Mouse (Mus musculus) adrenal gland, adult 8-10 months (tissue): ENCODE measurements around the gene Ssbp3. TPM values are rescaled to one million over a fixed set of nuclear protein-coding genes. Genes with fewer than 3 reads are reported as not detected.

Experiments
- DNase-seq: peaks from one replicate; pipeline ENCODE4 v3.0.0; 2022
- total RNA-seq, 4 experiments: library from RNA; stranded (reverse); gene quantifications; 2 replicates each; pipeline ENCODE4 v1.2.4; 2022

The Ssbp3 gene
- total RNA-seq, 4 experiments from 2014 or later: 70.3 to 121 (median 101) TPM

DNA sequence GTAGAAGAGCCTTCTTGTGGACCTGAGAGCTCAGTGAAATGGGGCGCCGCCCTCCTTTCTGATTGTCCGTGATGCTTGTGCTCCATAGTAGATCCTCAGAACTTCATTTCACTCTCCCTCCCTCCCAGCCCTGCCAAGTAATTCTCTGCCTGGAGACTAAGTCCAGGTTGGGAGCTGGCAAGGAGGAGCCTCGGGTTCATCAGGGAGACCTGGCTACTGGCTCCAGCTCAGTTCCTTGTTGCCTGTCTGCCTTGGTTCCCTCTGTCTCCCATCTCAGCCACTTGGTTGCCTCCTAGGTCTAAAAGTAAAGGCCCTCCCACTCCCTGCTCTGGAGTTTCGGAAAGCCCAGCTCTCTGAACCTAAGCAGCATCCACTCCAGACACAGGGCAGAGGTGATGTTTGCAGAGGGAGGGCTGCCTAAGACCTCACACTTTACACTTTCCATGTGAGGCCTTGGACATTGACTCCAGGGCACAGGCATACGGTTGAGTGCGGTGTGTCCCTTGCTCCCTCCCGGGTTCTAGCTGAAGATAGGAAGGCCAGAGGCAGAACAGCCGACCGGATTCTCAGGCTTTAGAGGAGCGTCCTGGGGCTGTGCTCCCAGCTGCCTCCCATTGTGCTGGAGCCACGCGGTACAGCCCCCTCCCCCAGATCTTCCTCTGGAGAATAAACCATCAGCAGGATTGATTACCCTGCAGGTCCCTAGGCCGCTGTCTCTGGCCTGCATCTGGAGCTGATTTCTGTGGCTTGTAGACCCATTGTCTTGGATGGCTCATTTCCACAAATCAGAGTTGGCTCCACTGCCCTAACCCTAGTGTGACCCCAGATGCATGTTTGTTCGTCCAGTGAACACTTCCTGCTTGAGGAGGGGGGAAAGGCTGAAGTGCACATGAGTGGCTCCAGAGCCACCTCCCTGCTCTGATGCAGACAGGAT lies 75.7 kb downstream of the Ssbp3 start:
- no peak for DNase-seq

DNA sequence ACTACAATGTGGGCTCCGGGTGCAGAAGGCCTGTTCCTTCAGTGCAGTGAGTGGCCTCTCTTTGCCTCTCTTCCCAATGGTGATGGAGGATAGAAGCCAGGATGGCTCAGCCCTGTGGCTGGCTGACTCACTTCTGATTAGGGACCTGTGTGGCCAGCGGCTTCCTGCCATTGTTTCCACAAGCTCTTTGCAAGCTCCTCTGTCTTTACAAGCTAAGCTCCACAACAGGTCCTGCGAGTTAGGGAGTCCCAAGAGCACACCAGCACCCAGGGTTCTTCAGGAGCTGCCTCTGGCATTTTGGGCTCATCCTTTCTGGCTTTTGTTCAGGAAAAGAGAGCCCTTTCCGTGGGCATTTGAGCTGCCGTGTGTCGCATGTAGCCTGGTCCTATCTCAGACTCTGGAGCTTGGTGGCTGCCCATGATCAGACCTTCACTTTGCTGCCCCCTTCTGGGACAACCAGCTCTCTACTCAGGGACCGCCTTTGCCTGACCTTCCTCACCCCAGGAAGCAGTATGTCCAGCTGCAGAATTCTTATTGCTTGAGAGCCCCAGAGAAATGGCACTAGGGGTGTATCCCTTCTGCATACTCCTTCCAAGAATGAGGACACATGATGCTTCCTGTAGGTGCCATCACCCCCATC lies 77.3 kb downstream of the Ssbp3 start:
- peak; percentile 82 for DNase-seq

DNA sequence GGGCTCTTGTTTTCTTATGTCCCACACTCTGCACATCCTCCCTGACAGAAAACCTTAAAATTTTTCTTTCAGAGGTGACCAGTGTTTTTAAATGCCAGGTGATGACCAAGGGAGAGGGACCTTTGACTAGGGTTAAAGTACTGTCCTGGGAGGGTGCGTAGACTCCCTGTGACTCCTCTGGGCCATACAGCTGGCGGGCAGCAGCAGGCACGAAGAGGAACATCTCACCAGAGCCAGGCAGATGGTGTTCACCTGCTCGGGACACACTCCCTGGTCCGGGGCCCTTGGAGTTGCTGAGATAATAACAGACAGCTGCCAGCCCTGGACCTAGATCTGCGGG lies 78.4 kb downstream of the Ssbp3 start:
- no peak for DNase-seq

DNA sequence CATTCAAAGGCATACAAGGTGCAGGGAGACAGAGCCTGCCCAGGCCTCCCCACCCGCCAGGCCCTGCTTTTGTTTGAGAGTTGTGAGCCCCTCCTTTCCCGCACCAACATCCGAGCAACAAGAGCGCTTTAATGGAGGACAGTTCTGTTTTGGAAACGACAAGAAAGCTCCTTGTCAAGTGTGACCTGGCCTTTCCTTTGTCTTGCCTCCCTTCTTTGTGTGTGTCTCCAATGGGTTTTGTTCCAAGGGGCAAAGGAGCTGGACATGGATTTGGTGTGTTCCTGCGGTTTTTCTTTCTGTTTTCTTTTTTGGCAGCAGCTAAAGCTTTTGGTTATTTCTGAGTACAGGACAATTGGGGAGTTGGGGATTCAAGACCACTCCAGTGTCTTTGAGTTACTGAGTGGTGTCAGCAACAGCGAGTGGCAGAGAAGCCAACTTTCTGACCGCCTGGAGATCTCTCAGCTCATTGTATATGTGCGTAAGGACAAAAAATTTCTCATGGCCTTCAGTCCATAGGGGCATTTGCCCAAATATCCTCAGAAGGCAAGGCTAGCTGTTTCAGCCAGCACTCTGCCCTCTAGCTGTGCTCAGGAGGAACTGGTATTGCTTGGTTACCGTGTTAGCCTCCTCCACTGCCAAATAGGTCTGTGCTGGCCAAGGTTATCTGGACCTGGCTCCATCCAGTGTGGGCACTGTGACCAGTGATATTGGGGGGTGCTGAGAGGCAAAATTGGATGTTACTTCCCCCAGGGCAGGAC lies 78.9 kb downstream of the Ssbp3 start:
- no peak for DNase-seq

DNA sequence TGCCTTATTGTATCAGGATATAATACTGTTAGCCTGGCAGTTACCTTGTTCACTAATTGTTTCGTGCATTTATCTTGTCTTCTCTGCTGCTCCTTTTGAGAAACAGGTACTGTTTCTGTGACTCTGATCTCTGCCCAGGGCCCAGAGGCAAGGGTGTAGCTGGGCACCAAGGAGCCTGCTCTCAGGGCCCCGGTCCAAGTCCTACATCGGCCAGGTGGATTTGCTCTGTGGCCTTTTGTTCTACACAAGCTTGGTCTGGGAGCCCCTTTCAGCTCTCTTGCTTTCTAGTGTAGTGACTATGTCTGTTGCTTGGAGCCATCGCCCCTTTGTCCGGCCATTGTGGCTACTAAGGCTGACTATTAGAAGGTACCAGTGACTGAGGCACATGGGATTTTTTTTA lies 82.6 kb downstream of the Ssbp3 start:
- DNase-seq: no peak

DNA sequence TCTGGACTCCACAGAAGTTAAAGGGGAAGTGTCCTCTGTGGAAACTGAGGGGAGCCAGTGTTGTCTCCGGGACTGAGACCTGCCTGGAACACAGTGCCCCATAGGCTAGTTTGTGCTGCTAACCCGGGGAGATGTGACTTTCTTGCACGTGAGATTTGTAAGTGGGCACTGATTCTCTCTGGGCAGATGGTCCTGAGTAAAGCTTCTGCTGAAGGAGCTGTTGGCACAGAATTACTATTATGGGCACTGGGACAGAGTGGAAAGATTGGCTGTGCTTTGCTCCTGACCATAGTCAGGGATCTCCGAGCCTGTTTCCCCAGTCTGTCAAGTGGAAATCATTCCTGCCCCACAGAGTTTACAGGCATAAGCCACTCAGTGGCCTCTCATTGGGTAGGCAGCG lies 83.8 kb downstream of the Ssbp3 start:
- no peak for DNase-seq

DNA sequence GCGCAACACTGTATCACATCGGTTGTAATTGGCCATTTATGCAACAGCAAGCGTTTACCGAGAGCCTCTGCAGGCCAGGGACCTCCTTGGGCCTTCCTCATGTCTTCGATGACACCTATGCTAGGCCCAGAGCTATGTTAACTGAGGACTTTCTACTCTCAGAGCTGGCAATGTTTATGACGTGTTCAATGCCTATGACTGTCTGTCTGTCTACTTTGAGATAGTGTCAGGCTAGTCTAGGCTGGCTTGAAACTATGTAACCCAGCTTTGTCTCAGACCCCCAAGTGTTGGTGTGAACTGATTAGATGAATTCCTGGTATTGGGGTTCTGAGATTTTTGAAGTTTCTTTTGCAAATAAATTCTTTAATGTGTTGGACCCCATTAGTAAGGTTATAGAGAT lies 84.6 kb downstream of the Ssbp3 start:
- DNase-seq: no peak

DNA sequence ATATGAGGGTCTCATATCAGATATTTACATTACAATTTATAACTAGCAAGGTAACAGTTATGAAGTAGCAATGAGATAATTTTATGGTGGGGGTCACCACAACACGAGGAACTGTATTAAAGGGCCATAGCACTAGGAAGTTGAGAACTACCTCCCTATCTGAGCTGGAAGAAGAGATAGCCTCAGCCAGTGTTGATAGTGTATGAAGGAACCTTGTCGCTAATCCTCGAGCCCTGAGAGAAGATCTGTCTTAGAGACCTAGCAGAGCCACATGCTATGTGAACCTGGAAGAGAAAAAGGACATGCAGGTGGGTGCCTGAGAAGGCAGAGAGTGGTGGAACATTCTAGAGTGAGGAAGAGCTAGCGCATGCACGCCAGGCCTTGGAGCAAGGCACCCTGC lies 85.0 kb downstream of the Ssbp3 start:
- no peak for DNase-seq

DNA sequence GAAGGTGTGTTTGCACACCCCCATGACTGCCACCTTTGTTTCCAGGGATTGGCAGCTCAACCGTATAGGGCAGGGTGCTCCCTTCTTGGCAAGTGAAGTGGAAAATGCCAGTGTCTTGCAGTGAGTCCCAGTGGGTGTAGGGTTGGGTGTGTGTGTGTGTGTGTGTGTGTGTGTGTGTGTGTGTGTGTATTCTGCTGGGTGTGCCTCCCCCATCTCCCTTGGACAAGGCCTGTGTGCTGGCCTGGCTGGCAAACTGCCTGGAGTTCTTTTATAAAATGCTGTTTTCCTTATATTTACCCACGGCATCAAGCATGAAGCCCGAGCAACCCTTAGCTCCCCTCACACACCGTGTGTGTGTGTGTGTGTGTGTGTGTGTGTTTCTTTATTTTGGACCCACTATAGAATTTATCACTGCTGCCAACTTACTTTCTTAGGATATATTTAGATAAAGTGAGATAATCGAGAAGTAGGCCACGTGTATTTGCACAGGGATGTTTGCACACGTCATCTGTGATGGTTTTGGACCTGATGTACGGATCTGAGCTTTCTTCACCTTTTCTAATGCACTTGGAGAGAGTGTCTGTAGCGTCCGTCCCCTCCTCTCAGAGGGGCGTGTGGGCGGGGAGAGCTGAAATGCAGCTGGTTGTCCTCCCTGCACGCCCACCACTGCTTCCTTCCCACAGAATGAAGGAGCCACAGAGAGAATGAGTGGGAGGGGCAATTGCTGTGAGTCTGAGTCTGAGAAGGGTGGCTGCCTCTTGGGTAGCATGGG lies 86.0 kb downstream of the Ssbp3 start:
- no peak for DNase-seq

DNA sequence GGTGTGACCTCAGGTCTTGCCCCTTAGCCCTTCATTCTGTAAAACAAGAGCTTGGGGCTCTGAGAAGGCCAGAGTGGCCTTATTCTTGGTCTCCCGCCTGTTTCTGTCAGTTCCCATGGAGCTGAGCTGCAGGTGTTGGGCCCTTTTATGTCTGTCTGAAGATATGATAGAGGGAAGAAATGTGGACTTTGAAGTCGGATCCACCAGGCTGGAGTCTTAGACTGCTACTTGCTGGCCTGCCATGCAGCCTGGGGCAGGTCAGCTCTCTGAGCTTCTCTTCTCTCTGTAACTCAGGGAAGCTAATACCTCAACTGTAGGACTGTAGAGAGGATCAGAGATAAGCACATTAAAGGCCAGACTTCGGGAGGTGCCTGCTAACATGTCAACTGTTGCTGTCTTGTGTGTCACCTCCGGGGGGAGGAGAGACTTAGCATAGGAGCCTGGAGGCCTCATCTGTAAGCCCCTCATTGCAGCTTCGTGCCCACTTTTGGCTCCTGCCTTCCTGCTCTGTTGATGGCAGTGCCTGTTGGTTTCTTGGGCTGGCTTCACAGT lies 90.8 kb downstream of the Ssbp3 start:
- DNase-seq: no peak

DNA sequence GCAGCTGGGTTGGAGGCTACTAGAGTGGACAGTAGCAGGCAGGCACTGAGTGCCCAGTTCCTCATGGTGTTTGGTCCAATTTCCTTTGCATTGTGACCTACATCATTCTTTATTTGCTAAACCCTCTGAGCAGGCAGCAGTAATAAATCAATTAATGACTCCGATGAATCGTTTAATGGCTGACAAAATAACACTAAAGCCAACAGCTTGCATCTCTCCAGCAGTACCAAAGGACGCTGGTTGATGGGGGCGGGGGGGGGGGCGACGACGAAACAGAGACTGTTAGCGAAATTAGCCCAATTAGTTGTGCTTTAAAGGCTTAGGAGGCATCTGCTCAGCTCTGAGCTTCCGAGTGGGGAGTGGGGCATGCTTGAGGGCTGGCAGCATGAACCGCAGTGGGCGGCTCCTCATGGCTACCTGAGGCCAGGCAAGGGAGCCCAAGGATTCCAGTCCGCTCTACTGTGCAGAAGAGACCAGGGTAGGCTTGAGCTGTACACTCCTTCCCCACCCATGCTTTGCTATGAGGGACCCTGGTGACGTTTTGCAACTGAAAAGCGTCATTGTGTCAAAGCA lies 91.5 kb downstream of the Ssbp3 start:
- DNase-seq: no peak

DNA sequence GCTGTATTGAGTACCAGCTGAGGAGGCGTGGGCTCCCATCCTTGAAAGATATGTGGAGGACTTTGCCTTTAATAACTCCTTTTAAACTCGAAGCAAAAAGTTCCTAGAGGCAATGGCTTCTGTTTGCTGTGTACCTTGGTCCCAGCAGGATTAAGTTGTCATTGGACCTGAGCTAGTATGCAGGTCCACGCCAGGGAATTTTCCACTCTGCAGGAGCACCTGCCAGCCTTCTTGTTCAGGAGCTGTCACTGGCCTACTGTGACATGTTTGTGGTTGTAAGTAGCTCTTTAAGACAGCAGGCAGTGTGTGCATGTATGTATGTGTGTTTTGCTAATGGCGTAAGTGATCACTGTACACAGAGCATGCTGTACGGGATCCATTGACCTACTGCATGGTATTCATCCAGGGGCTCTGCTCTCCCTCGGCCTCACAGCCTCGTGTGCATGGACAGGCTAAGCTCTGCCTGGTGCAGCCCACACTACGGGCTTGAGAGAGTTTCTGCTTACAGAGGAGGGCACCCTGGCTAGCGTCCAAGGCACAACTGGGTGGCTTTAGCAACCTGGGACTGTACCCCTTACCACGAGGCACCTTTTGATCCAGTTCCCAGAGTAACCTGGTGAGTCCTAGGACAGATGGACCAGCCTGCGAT lies 92.1 kb downstream of the Ssbp3 start:
- no peak for DNase-seq

DNA sequence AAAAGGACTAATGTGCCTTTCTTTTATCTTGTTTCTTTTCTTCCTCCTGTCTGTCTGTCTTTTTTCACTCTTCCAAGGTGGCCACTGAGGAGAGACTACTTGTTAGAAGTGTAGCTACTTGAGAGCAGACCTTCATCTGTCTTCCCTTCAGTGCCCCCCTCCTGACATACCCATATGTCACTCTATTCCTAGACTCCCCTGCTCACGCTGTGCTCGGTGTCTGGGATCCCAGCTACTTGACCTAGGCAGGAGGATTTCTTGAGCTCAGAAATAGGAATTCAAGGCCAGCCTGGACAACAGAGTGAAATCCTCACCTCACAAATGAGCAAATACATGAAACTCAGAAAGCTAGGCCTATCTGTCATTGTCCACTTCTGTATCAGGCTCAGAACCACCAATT lies 92.7 kb downstream of the Ssbp3 start:
- DNase-seq: no peak

DNA sequence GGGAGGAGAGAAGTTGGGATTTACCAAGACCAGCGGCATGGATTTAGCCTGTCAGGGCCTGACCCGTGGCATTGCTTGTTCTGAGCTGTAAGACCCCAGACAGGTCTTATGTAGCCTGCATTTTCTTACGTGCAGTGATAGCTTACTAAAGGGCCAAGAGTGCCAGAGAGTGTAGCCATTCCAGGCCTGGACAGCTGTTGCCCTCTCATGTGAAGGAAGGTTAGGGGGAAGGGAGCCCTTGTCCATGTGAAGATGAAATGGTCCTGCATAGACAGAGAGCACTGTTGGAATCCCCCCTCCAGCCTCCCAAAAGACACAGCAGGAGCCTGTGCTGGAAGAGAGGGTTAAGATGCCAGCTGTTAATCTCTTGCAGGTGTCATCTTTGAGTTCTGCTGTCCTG lies 93.3 kb downstream of the Ssbp3 start:
- no peak for DNase-seq

DNA sequence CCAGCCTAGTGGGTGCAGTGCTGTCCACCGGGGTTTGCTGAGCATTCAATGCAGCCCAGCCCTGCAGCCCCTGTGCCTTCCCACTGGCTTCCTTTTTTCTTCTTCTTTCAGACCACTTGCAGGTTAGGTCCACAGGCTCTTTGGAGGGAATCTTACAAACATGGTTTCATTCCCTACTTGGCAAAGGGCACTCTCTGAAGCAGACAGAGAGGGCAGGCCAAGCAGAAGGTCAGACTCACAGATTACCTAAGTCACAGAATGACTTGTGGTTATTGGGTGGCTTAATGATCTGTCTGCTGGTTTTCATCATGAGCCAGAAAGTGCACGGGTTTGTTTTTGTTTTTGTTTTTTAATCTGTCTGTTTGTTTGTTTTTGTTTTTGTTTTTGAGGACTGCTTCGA lies 93.8 kb downstream of the Ssbp3 start:
- DNase-seq: no peak

DNA sequence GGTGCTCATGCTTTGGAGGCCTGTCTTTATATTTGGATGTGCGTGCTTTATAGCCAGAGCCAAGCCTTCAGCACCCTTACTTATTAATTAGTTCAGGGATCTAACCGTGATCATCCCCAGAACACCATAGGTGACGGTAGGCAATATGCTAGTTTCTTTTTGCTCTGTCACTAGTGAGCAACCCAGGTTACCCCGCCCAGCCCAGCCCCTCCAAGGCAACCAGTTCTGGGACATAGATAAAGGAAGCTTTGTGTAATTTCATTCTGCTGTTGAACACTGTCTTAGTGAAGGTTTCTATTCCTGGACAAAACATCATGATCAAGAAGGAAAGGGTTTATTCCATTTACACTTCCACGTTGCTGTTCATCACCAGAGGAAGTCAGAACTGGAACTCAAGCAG lies 94.7 kb downstream of the Ssbp3 start:
- no peak for DNase-seq

DNA sequence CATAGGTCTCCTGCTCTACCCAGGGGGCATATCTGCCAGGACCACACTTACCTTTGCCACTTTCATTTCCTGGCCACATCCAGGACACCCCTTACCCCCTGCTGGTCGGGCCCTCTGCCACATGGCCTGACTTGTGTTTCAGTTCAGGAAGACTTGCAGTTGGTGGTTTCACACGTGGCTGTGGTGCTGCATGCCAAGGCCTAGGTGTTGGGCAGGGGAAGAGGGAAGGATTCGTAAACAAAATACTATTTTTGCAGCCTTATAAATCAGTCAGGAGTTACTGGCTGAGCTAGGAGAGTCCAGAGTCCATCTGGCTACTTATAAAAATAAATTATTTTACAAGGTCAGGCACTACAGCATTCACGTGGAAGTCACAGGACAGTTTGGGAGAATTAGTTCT lies 95.7 kb downstream of the Ssbp3 start:
- DNase-seq: no peak

DNA sequence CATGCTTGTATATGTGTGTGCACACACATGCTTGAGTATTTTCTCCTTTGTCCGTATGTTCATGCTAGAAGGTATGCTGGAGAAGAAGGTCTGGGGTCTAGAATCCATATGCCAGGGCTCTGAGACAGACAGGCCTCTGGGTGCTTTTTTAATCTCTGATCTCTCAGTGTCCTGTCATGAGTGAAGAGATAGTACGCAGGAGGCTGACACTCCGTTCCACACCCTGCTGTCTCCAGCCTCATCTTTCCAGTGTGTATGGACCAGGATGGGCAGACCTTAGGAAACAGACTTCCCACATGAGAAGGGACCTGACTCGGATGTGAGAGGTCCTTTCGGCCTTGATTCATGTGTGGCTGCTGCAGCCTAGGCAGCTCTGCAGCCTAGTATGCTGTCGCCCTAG lies 96.3 kb downstream of the Ssbp3 start:
- no peak for DNase-seq

DNA sequence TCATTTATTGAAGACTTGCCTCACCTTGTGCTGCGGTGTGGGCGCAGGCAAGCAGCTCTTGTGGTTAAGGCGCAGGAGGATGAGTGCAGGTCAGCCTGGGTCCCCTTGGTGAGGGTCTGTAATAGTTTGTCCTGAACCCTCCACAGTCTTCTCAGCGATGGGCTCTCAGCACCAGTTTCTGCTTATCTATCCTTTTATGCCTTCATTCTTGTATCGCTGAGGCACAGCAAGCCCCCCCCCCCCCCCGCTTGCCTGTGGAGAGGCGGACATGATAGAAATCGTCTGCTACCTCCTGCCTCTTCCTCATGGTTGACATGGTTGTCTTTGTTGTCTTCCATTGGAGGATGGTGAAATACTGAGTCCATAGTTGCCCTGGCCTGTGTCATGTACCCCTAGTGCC lies 96.9 kb downstream of the Ssbp3 start:
- DNase-seq: no peak

DNA sequence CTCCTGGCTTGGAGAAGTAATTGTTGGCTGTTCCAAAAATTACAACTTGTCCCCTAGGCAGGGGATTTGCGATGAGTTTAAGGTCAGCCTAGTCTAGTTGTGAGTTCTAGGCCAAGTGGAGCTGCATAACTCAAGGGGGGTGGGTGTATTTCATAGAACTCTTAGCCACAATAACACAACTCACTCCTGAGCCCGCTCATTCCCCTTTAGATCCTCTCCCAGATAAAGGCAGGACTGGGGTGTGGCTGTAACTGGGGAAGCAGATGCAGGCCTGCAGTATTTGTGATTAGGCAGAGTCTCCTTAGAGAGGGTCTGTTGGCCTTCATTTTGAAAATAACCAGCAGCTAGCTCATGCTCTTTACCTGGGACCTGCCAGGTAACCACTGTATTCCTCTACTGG lies 97.7 kb downstream of the Ssbp3 start:
- no peak for DNase-seq

DNA sequence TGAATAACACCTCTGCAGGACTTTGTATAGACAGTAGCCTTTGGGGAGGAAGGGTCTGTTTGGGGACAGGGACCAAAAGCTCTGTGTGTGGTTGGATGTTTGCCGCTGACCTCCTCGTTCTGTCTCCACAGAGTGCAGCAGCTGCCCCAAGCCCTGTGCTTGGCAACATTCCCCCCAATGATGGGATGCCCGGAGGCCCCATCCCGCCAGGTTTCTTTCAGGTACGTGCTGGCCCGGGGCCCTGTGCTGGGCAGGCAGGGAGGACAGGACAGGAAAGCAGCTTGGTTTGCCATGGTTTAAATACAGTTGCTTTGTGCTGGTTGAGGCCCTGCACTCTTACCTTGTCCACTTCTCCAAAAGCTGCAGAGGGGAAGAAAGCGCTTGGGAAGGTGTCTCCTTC lies 99.0 kb downstream of the Ssbp3 start:
- DNase-seq: no peak
